Mouse (Mus musculus): ENCODE results near the gene Rad51d.

Rad51d gene

DNA sequence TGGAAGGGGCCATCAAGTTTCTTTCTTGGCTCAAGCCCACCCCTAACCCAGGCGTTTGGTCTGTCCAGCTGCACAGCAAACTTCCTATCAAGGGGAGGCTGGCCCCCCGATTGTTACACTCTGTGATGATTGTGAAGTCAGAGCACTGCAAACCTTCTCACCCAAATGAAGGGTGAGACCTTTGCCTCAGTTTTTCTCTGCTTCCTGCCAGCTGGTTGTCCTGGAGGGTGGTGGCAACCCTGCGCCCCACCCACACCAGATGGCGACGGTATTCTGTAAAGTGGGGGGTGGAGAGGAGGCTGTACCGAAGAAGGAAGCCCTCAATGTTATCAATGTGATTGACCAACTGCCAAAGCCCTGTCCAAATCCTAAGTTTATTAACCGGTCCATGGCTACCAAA, 1.5 kb upstream of the Rad51d start, which contains the start of gene Fndc8:
TSS of gene Fndc8 (plus strand) at position 189 of the 400 bp plus-strand sequence.
- DNase-seq (ENCODE audit: low spot score), result no peak

DNA sequence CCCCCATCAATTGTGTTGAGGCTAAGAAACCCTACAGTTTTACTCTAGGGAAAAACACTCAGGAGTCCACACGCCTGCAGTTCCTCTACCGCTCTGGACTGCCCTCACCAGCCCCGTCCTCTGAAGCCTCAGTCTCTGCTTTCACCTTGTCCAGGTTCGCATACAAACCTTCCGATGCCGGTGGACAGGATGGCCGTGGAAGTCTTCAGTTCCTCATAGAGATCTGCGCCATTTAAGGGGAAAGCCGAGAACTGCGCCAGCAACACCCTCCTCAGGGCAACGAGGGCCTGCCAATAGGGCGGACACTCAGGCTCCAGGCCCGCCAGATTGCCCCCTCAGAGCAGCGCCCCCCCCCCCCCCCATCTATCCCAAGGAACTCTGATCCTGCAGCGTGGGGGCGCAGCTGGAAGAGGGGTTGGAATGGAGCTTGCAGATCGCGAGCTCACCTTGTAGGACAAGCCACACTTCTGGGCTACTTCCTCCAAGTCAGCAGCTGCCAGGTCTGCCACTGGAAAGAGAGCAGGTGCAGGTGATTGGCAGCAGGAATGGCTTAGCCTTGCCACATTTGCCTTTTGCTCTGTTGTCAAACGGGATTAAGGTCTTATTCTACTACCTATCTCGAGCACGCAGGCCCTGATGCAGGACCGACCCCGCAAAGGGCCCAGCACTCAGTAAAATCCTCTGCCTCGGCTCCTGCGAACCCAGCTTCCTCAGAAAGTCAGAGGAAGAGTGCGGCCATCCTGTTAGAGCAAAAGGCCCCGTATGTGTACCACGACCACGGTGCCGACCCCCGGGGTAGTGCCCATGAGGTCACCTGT, 681 bp downstream of the Rad51d start:
- DNase-seq (ENCODE audit: low spot score), result no peak

DNA sequence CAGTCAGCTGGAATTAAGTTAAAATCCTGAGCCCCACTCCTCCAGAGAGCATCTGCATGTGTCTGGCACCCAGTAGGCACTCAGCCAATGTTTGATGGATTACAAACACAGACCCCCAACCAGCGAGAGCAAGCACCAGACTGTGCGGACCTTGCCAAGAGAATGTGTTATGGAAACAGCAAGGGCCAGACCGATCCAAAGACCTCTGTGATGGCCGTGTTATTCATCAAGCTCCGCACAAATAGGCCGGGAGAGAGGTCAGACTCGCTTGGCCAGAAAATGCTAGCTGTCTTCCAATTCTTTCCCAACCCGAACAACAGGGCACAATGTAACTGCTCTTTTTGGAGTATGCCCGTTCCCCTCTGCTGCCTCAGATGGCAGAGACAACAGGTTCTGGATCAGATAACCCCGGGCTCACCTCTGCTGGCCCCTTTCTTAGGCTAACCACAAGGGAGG, 1.9 kb downstream of the Rad51d start:
- DNase-seq (ENCODE audit: low spot score), result no peak

DNA sequence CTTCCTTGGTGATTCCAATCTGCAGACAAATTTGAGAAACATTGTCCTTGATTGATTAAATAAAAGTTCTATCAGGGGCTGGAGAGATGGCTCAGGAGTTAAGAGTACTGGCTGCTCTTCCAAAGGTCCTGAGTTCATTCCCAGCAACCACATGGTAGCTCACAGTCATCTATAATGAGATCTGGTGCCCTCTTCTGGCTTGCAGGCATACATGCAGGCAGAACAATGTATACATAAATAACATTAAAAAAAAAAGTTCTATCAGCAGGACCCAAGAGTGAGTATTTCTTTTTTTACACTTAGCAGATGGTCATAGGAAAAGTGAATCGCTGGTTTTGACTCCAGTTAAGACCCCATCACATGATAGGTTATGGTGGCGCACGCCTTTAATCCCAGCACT, 3.9 kb downstream of the Rad51d start:
- DNase-seq (ENCODE audit: low spot score), result no peak

DNA sequence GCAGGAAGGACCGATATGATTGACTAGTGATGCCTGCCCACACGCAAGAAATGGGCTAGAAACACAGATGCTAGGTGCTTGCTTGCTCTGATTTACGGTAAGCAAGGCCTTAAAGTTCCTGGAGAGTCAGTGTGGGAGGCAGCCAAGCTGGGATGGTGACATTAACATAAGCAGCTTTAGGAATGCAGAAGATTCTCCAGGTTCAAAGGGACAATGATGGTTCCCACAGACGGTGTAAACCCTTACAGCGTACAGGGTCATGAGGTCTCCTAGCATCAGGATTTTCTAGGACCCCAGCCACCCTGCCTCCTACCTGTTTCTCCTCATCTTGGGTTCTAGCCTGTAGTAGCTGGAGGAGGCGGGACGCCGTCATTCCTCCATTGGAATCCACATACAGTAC, 7.2 kb downstream of the Rad51d start:
- no peak for DNase-seq (ENCODE audit: low spot score)

DNA sequence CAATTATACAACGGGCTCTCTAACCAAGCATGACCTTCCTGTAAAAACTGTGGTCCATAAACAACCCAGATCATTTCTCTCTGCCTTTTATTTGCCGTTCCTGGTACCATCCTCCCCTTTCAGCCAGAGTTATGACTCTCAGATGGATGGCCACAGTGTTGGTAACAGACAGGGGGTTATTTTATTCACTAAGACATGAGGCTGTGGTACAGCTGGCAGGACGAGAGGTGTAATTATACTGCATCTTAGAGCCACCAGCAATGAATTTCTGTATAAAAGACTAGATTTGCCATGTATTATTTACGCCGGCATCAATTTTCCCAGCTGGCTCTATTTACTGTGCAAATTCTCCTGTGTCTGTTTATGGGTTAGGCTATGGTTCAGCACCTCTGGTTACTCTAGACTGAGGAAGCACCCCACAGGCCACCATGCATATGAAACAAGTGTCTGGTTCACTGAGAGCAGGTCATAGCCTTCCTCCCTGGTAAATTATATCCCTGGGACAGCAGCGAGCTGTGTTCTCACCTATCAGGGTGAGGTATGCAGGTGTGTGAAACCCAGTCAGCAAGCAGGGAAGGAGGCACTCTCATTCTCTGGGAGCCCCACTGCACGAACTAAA, 12.6 kb downstream of the Rad51d start:
- DNase-seq (ENCODE audit: low spot score), result no peak

DNA sequence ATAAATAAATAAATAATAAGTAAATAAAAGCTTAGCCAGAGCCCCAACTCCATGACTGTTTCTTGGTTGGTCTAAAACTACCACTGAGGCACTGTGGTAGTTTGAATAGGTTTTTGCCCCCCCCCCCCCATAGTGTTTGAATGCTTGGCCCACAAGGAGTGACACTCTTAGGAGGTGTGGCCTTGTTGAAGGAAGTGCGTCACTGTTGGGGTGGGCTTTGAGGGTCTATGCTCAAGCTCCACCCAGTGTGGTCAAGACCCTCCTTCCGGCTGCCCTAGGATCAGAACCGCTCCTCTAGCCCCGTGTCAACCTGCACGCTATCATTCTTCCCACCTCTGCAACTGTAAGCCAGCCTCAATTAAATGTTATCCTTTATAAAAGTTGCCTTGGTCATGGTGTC, 14.8 kb downstream of the Rad51d start:
- no peak for DNase-seq (ENCODE audit: low spot score)

DNA sequence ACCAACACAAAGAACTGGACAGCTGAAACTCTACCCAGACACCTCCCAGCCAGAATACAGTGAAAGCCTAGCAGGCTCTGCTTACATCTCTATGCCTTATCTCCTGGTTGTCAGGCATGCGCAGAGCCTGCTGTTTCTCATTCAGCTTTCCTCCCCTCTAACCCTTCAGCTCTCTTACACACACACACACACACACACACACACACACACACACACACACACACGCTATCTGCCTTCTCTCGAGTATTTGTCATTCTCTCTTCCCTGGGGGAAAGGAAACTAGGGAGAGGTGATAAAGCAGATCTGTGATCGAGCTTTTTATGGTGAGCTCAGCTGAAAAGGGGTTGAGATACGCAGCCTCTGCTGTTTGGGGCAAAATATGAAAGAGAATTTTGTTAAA, 15.5 kb downstream of the Rad51d start:
- DNase-seq (ENCODE audit: low spot score), result no peak

DNA sequence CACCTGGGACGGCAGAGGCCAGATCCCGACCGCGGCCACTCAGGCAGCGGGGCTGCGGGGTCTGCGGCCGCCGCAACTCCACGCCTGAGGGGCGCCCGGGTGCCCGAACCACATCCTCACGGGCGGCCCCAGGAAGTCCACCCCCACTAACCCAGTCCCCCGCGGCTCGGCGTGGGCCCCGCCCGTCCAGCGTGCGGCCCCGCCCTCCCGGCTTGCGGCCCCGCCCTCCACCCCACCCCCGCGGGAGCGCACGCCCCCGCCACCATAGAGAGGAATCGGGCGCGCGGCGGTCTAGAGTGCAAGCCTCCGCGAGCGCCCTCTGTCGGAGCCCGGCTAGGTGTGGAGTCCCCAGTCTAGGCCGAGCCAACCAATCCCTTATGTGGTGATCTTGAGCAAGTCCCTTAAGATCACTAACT, 19.4 kb downstream of the Rad51d start, which contains the start of gene Rffl:
TSS of gene Rffl (minus strand) at position 180 of the 416 bp plus-strand sequence.
- peak; percentile 86 for DNase-seq (ENCODE audit: low spot score)

DNA sequence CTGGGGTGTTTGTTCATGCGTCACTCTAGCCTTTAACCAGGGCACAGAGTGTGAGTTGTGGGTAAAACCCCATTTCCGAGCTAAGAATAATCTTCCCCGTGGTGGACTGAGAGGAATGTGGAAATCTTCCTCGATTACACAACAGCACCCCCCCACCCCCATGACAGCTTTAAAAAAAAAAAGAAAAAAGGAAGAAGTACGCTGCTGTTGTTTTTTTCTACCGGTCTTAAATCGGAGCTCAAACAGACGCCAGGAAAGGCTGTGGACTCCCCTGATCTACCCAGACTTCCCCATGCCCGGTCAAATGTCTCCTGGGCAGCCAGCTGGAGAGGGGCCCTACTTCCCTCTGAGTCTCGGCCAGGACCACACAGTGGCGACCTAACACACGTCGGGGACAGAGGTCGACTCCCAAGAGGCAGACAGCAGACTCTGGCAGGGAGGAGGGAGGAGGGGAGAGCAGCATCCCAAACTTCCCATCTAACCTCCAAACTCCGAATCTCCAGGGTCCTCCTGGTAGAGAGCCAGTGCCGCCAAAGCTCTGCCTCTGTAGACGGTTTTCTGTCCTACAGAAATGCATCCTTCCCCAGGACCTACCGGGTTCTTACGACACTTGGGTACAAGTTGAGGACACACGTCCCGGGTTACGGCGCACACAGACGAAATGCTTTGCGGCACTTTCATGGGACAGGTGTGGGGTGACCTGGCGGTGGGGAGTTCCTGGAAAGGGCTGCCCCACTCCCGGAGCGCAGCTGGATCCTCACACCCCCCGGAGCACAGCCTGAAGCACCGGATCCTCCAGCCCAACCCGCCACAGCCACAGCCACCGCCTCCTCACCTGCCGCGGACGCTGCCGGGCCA, 20.0 kb downstream of the Rad51d start:
- DNase-seq (ENCODE audit: low spot score), result no peak

DNA sequence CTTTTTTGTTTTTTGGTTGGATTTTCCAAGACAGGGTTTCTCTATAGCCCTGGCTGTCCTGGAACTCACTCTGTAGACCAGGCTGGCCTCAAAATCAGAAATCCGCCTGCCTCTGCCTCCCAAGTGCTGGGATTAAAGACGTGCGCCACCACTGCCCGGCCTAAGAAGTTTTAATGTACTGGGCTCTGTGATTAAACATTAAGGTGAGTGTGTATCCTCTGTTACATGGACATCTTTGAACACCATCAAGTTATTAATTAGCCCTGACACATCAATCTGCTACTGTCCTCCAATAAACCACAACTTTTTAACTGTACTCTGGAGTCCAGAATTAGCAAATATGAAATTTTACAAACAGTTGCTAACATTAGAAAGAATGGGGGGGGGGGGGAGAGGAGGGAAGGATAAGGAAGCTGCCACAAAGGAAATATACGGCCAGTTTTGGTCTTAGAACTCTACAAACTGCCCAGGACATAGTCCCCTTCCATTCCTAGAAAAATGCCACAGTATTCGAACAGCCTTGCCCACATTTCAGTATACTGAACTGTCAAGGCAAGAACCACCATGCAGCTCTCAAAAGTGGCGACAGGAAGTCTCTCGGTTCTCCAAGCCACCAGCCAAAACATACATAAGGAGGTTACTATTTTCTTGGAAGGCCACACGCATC, 20.8 kb downstream of the Rad51d start:
- DNase-seq (ENCODE audit: low spot score), result no peak

DNA sequence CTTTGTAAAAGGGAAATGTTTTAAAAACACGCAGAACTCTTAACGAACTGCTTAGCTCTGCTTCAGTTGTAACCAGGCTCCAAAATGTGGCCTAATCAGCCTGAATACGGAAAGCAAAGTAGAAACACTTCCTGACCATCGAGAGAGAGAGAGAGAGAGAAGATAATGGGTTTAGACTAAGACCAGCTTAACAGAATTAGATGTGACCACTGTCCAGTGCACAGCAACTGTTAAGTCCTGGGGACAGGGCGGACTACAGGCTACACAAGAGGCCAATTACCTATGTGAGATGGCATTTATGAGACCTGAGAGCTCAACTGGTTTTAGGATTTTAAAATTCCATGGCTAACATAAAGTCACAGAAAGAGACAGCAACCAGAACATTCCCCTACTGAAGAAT, 22.5 kb downstream of the Rad51d start:
- DNase-seq (ENCODE audit: low spot score), result no peak

DNA sequence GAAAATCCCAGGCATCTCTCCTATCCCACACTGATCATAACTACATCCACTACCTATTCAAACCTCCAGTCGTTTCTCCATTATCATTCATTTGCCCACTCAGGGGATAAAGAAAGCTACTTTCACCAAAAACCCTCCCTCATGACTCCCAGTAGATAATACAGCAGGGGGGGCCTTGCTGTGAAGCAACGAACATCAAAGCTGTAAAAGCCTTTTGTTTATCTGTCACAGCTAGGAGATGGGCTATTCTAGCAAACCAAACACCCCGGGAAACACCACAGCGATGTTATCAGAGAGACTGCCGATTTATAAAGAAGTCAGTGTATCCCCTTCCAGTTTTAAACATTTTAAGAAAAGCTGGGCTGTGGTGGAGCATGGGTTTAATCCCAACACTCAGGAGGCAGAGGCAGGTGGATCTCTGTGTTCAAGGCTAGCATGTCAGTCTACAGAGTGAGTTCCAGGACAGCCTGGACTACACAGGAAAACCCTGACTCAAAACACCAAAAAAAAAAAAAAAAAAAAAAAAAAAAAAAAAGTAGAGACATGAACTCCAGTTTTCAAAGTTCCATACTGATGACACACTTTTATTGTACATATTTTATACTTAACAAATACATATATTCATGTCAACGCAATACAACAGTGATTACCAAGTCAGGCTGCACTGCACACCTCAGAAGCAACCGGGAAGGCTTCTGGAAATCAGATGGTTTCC, 23.4 kb downstream of the Rad51d start:
- no peak for DNase-seq (ENCODE audit: low spot score)

DNA sequence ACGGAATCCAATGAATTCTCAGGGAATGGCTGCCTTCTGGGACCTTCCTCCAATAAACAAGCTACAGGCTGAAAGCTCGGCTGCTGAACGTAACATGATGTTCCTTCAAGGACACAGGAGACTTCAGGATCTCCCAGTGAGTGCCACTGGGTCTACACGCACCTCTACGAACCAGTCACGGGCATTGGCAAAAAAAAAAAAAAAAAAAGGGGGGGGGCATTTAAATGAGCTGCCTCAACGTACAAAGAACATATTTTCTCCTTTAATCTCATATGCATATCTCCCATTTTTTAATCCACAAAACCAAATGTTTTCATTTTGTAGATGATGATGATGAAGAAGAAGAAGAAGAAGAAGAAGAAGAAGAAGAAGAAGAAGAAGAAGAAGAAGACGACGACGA, 24.5 kb downstream of the Rad51d start:
- no peak for DNase-seq (ENCODE audit: low spot score)

DNA sequence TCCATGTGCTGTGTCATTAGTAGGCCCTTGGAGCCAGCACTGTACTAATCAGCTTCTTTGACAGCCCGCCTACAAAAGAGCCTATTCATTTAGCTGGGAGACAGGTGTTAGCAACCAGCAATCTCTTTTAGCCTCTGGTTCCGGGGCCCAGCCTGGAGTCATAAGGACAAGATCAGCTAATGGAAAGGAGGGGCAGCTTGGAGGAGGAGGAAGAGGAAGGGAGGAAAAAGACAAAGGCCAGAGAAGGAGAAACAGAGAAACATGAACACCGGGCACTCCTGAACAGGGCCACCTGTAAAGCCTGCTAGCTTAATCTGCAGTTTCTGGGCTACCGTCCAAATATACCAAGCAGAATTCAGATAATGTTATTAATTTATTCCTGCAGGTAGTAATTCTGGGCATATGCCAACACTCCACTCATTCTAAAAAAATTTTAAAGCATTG, 26.9 kb downstream of the Rad51d start:
- no peak for DNase-seq (ENCODE audit: low spot score)

DNA sequence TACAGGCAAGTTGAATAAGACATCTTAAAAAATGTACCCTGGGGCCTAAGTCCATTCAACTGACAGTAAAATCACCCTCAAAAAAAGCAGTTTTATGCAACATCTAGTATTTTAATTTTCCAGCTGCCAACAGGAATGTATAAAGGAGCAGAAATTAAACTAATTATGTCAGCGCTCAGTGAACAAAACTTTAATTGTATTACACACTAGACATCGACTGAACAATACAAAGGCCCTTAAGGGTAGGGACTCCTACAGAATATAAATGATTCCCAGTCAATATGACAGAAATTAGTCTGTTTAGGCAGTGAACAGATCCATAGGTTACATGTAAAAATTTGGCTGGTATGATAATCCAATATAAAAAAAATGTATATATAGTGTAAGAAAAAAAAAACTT, 27.4 kb downstream of the Rad51d start:
- no peak for DNase-seq (ENCODE audit: low spot score)

DNA sequence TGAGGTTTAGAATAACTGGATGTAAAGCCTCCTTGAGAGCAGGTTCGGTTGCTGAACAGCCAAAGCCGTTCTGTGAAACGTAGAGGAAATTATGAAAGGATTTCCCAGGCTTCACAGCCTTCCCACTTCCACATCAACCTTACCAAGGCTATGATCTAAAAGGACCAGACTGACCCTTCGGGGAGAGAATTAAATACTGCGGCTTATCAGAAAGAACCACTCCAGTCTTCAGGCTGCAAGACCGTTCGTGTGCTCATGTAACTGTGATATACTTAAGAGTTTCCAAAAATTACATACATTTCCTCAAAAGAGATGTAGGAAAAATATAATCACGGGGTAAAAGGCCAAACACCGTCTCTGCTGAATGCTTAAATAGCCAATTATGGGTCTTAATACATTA, 27.8 kb downstream of the Rad51d start:
- DNase-seq (ENCODE audit: low spot score), result no peak

DNA sequence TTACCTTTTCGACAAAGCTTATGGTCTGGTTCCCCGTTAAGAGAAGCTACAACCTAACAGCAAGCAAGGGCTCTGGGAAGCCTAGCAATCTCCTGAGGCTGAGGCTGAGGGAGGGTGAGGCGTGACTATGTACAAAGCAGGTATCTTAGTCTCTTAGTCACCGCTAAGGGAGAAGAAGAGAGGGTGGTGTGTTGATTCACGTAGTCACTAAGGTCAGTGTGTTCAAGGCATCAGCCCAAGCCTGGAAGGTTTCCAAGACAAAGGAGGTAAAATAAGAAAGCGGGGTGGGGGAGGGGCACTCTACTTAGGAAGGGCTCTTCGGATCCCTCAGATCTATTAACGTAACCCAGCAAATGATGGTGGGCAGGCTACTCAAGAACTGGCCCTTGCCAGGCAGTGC, 28.9 kb downstream of the Rad51d start:
- DNase-seq (ENCODE audit: low spot score), result no peak

DNA sequence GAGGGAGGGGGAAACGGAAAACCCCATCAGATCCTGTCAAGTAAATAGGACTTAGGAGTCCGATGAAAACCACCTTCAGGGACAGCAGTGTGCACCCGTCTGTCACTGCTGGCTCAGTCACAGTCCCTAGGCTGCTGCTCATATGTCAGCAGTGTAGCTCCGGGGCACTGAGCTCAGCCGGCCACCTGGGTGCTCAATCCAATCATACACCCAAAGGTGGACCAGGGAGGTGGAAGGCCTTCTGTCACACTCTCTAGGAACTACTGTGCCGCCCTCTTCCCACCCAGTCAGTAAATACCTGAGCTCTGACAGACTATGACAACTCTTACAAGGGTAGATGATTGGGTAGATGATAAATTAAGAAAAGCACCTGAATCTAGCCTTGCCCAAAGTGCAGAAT, 29.7 kb downstream of the Rad51d start:
- no peak for DNase-seq (ENCODE audit: low spot score)

DNA sequence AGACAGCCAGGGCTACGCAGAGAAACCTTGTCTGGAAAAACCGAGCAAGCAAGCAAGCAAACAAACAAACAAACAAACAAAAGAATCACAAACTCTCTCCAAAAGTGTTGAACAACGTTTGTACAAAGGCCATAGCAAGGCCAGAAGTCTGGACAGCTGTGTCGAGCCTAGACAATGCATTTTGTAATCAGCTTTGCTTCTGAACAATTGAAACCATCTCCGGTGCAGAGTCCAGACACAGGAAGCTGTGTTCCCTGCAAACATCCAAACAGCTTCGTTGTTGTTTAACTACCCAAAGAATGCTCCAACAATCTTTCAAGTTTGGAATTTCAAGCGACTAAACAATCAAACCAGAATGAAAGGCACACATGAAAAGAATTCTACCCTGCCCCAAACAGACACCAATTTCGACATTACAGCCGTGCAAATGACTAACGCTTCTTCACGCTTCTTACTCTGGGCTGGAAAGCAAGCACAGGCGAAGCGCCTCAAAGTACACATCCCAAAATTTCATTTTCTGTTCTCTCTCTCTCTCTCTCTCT, 33.0 kb downstream of the Rad51d start:
- no peak for DNase-seq (ENCODE audit: low spot score)

DNA sequence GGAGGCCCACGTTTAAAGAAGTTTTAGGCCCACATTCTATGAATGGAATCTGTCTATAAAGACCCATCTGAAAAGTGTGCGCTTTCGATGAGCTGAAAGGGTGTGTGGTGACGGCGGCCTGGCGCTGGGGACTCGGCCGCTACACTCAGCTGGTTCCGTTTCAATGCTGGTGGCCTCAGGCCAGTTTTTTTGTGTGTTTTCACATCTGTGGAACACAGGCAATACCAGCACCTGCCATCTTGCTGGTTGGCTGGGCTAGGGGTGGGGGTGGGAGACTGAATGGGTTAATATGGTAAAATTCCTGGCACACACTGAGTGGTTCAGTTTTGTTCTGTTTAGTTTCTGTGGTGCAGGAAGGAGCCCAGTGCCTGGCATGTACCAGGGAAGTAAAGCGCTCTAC, 34.4 kb downstream of the Rad51d start:
- no peak for DNase-seq (ENCODE audit: low spot score)

All from urinary bladder, postnatal 10 days (tissue).